Mouse (Mus musculus) heart, embryonic 14.5 days (tissue): ENCODE data around the gene Nol3. TPM values are rescaled to one million over a fixed set of nuclear protein-coding genes. Genes with fewer than 3 reads are reported as not detected.
A peak's percentile ranks its signal among the peaks of the same experiment; 100 is the strongest.

Experiments used
- ATAC-seq: fragments of 200-750 bp; cut with Nextera tagmentation; 2 replicates; pipeline ENCODE4 v1.8.0; 2017; ENCODE audit warnings: low read depth, moderate TSS enrichment; ENCODE audit not compliant: insufficient number of reproducible peaks, insufficient read depth, low FRiP score
- H3K27ac ChIP-seq, 2 experiments: fragments of 200-500 bp in 1 of 2; fragments of 300-500 bp in 1 of 2; sonication (generic) in 1 of 2; replicated peaks in 1 of 2; 2 replicates each; pipeline ENCODE4 v1.5.1; 2012 to 2014; ENCODE audit warnings: low read depth in 2 of 2, low read length in 2 of 2, control low read depth in 1 of 2, mild to moderate bottlenecking in 1 of 2, mixed read lengths in 1 of 2; ENCODE audit not compliant: control insufficient read depth in 1 of 2, insufficient read depth in 1 of 2
- H3K27me3 ChIP-seq: fragments of 300-500 bp; sonication (generic); 2 replicates; pipeline ENCODE4 v1.6.1; 2014; ENCODE audit warnings: mild to moderate bottlenecking, low read length, control low read depth; ENCODE audit not compliant: control insufficient read depth, insufficient read depth
- H3K36me3 ChIP-seq: fragments of 300-500 bp; sonication (generic); 2 replicates; pipeline ENCODE4 v1.6.1; 2014; ENCODE audit warnings: mild to moderate bottlenecking, control low read depth, low read length, mixed read lengths; ENCODE audit not compliant: control insufficient read depth, insufficient read depth
- H3K4me1 ChIP-seq, 2 experiments: fragments of 200-500 bp in 1 of 2; fragments of 300-500 bp in 1 of 2; sonication (generic) in 1 of 2; 2 replicates each; pipeline ENCODE4 v1.6.1; 2012 to 2014; ENCODE audit warnings: low read length in 2 of 2, control low read depth in 1 of 2, mixed read lengths in 1 of 2; ENCODE audit not compliant: control insufficient read depth in 2 of 2, insufficient read depth in 2 of 2
- H3K4me2 ChIP-seq: fragments of 300-500 bp; sonication (generic); 2 replicates; pipeline ENCODE4 v1.6.1; 2014; ENCODE audit warnings: mild to moderate bottlenecking, low read length
- H3K4me3 ChIP-seq, 2 experiments: fragments of 200-500 bp in 1 of 2; fragments of 300-500 bp in 1 of 2; sonication (generic) in 1 of 2; 2 replicates each; pipeline ENCODE4 v1.5.1; 2012 to 2014; ENCODE audit warnings: low read length in 2 of 2, mild to moderate bottlenecking in 2 of 2, control low read depth in 1 of 2, low read depth in 1 of 2, moderate library complexity in 1 of 2; ENCODE audit not compliant: control insufficient read depth in 1 of 2, insufficient read depth in 1 of 2
- H3K9ac ChIP-seq: fragments of 300-500 bp; sonication (generic); 2 replicates; pipeline ENCODE4 v1.6.1; 2014; ENCODE audit warnings: mild to moderate bottlenecking, low read length
- H3K9me3 ChIP-seq: fragments of 300-500 bp; sonication (generic); 2 replicates; pipeline ENCODE4 v1.6.1; 2016; ENCODE audit warnings: low read length, control low read depth; ENCODE audit not compliant: control insufficient read depth
- WGBS: fragments of 180-500 bp; shearing (Covaris S2); extraction: QIAGEN DNeasy Blood & Tissue Kit; methylation state at CpG from one replicate; pipeline ENCODE4 v1.1.7; 2014; 5-methylcytosine and 5-hydroxymethylcytosine counted together
- polyA plus RNA-seq: library from polyadenylated mRNA; unstranded; fragments of >200 nt; fragmentation: Nextera tagmentation; extraction: Ambion mirVana; gene quantifications from 2 replicates; pipeline ENCODE4 v1.2.1, GENCODE M21; 2014

The Nol3 gene
- polyA plus RNA-seq, 1 experiment from 2014 or later, result 3.4 TPM

DNA sequence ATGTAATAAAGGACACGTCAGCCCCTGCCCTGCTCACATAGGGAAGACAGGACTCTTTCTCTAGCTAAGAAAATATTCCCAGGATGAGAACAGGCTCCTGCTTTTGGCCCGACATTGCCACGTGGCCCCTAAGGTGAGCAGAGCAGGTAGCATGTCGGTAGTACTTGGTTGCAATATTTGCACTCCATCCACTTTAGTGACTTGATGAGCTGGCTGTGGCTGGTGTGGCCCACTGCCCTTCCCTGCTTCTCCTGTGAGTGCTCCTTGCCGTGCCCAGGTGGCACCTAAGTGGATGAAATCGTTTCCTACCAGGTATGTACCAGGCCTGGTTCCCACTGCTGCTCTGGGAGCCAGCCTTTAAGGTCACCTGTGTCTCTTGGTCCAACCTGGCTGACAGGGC is 24.0 kb upstream of the Nol3 start:
- 89% methylated on average over 6 of the region's 6 CpGs for WGBS
- peaks cover 13 to 14% of the 10 kb centered on the region in 2 experiments; a peak in 3 of 4 replicates for H3K4me1 ChIP-seq
- no peaks in the 10 kb centered on the region for H3K9me3 ChIP-seq
- H3K4me2 ChIP-seq, result no peak overlapping the region
- no peak for ATAC-seq
- H3K27me3 ChIP-seq, result peaks cover 6% of the 10 kb centered on the region; the same call in 1 of the 2 replicates
- H3K36me3 ChIP-seq, result peaks cover 52% of the 10 kb centered on the region
- H3K27ac ChIP-seq, result no peak overlapping the region
- no peak overlapping the region for H3K9ac ChIP-seq
- no peak overlapping the region for H3K4me3 ChIP-seq

DNA sequence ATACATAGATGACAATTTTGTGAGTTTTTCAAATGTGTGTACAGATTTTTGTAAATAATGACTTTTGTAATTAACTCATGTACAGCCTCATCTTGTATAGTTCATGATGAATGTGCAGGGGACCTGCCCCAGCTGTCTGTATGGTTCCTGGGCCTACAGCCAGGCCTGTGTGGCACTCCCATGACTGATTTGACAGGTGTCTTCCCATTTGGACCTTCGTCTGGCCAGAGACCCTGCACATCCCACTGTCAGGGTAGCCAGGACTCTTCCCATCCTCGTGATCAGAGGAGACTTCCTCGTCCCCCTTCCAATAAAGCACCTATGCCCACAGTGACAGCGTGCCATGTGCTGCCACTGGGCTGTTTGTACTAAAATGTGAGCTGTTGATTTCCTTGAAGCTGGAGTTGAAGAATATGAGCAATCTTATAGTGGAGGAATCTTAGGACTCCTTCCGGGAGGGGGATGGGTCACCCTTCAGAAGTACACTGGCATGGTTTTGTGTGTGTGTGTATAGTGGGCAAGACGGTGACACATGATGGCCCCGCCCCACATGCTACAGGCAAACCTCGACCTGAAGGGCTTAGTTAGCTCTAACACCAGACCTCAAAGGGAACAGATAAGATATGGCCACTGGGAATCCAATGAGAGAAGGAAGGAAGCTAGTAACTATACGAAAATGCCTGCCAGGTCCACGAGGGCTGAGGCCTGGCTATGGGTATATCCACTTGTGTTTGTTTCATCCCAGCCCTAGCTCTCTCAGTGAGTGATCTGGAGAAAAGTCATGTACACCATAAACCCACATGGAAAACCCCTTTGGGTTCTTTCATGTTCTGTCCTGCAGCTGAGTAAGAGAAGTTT is 23.0 kb upstream of the Nol3 start:
- Histone ChIP-seq H3K4me1 (peaks cover 13 to 14% of the 10 kb centered on the region in 2 experiments; a peak in 3 of 4 replicates), H3K9me3 (no peaks in the 10 kb centered on the region), H3K27me3 (peaks cover 11% of the 10 kb centered on the region; the same call in 1 of the 2 replicates), H3K4me2 (no peak overlapping the region), H3K27ac (no peak overlapping the region), H3K4me3 (no peak overlapping the region), H3K9ac (0 out of 2 replicates have a peak overlapping the region, but pooled peaks have one; percentile 71), H3K36me3 (peaks cover 42% of the 10 kb centered on the region)
- ATAC-seq, result no peak
- WGBS, result 62% methylated on average over 10 of the region's 10 CpGs

DNA sequence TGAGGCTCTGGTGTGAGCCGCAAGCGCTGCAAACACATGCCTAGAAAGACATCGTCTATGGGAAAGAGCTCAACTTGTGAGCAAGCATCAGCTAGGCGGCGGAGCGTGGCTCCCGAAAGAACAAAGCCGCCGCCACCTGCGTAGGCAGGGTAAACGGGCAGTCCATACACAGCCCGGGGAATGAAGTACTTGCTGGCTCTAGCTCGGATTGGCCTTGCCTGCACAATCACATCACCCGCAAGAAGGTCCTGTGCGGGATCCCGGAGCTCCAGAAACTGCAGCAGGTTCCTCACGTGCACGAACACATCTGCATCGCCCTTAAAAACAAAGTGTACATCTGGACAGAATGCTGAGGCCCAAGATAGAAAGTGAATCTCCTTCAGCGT is 22.2 kb upstream of the Nol3 start:
- 48% methylated on average over 20 of the region's 20 CpGs for WGBS
- no peak for ATAC-seq
- H3K9me3 ChIP-seq, result no peaks in the 10 kb centered on the region
- 0 out of 4 replicates have a peak overlapping the region, but pooled peaks of 1 of the 2 experiments have one; percentile 14 for H3K27ac ChIP-seq
- peak overlapping the region; percentile 60 to 83 for H3K4me3 ChIP-seq
- peaks cover 20% of the 10 kb centered on the region for H3K27me3 ChIP-seq
- H3K36me3 ChIP-seq, result peaks cover 34% of the 10 kb centered on the region
- peaks cover 14 to 17% of the 10 kb centered on the region in 2 experiments for H3K4me1 ChIP-seq
- H3K4me2 ChIP-seq, result peak overlapping the region; percentile 97
- peak overlapping the region; percentile 71; the same call in 1 of the 2 replicates for H3K9ac ChIP-seq

DNA sequence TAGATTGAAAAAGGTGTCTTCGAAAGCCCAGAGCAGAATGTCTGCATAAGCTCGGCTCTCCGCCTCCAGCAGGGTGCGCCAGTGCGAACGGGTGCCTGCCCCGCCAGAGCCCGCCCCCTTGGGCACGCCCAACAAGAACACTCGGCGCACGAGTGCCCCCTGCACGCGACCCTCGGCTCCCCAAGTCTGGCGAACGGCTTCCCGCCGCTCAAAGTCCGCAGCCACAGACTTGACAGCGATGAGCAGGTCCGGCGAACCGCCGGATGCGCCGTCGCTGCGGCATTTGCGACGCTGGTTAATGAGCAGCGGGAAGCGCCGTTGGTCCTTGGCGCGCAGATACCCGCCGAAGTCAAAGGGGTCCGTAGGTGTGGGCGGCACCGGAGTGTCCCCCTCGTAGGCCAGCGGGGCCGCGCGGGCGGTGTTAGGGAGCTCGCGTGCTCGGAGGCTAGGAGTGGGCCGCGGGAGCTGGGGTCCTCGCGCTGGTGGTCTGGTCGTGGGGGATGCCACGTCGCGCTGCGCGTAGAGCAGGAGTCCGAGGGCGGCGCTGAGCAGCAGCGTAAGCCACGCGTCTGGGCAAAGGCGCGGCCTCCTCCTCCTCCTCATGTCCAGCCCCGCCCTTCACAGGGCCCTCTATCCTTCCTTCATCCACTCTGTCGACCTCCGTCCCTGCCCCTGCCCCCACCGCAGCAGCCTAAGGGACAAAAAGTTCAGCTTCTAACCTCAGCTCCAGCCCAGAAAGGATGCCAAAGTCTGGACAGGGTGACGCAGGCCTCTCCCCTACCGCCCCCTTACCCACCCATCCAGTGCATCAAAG is 21.6 kb upstream of the Nol3 start:
- no peaks in the 10 kb centered on the region for H3K9me3 ChIP-seq
- peaks cover 28% of the 10 kb centered on the region for H3K36me3 ChIP-seq
- peak overlapping the region; percentile 71 for H3K9ac ChIP-seq
- H3K27me3 ChIP-seq, result peaks cover 22% of the 10 kb centered on the region
- peak overlapping the region; percentile 62 to 74 for H3K27ac ChIP-seq
- WGBS, result under 1% methylated on average over 72 of the region's 74 CpGs
- H3K4me1 ChIP-seq, result peaks cover 14 to 23% of the 10 kb centered on the region in 2 experiments
- peak overlapping the region; percentile 60 to 83 for H3K4me3 ChIP-seq
- ATAC-seq, result peak; percentile 81
- H3K4me2 ChIP-seq, result peak overlapping the region; percentile 97

DNA sequence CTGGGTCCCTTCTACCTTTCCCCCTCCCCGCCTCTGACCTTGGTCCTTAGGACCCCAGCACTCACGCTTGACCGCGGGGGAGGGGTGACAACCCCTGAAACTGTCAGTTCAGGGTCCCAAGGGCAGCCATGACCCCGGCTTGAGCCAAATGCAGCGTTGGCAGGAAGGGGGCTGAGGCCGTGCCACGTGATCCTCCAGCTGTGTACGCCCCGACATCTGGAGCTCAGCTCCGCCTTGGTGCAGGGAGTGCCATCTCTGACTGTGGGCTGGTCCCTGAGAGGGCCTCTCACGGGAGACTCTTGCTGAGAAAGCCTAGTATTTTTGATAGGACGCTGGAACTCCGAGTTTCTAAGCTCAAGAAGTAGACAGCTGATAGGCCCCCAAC is 21.0 kb upstream of the Nol3 start, which contains the start of gene B3gnt9:
Gene B3gnt9, minus strand, starts transcription at position 188 of the 385 bp plus-strand sequence.
- peak within 1 kb of the TSS; percentile 62 to 74 for H3K27ac ChIP-seq
- WGBS, result 2% methylated on average over 14 of the region's 14 CpGs
- H3K4me1 ChIP-seq, result peaks cover 14 to 29% of the 10 kb centered on the region in 2 experiments
- H3K9ac ChIP-seq, result peak within 1 kb of the TSS; percentile 71
- peaks cover 23% of the 10 kb centered on the region for H3K36me3 ChIP-seq
- peaks cover 24% of the 10 kb centered on the region for H3K27me3 ChIP-seq
- peak within 1 kb of the TSS; percentile 97 for H3K4me2 ChIP-seq
- ATAC-seq, result peak; percentile 29; the same call in 1 of the 2 replicates
- H3K9me3 ChIP-seq, result no peaks in the 10 kb centered on the region
- H3K4me3 ChIP-seq, result peak within 1 kb of the TSS; percentile 60 to 83

DNA sequence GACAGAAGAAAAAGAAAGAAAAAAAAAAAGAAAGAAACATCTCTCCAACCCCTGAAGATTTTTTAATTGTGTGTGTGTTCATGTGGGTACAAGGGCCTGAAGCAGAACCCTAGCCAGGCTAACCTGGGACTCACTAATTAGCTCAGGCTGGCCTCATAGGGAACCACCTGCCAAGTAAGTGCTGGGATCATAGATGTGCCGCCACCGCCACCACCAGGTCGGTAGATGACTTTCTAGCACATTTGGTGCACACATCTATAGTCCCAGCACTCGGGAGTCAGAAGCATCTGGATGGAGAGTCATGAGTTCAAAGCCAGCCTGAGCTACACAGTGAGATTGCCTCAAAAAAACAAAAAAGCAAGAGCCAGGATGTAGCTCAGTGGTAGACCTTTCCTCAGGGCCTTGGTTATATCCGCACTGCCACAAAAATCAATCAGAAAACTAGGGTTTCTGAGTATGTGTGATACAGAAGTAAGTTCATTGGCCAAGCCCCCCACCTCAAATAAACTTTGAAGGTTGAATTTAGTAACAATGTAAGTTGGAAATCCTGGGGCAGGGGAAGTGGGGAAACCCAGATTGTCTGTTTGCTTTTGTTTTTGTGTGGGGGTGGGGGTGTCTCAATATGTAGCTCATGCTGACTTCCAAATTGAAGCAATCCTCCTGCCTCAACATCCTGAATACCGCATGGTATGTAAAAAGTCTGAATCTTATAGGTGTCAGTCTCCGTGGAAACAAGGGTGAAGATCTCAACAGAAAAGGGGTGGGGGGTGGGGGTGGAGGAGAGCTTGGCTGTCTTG is 18.4 kb upstream of the Nol3 start:
- 63% methylated on average over 7 of the region's 7 CpGs for WGBS
- Histone ChIP-seq H3K4me1 (peaks cover 14 to 31% of the 10 kb centered on the region in 2 experiments), H3K27me3 (peaks cover 32% of the 10 kb centered on the region), H3K9ac (no peak overlapping the region), H3K27ac (no peak overlapping the region), H3K4me3 (no peak overlapping the region), H3K4me2 (no peak overlapping the region), H3K9me3 (0 out of 2 replicates have a peak, but pooled peaks cover 3% of the 10 kb centered on the region), H3K36me3 (no peaks in the 10 kb centered on the region)
- ATAC-seq, result no peak
